Mouse (Mus musculus) bone marrow, adult 2 months (tissue): ENCODE results near the gene Flt1. TPM values are rescaled to one million over a fixed set of nuclear protein-coding genes. Genes with fewer than 3 reads are reported as not detected.

Experiments used
- H3K27ac ChIP-seq: fragments of 200-500 bp; 2 replicates; pipeline ENCODE4 v1.5.1; 2012; ENCODE audit warnings: low read depth, mild to moderate bottlenecking, control low read depth, inconsistent platforms, low read length; ENCODE audit not compliant: control insufficient read depth, poor library complexity, insufficient read depth
- H3K4me1 ChIP-seq: fragments of 200-500 bp; 2 replicates; pipeline ENCODE4 v1.6.1; 2011; ENCODE audit warnings: low read length; ENCODE audit not compliant: control insufficient read depth, insufficient read depth
- H3K4me3 ChIP-seq: fragments of 200-500 bp; replicated peaks from 2 replicates; pipeline ENCODE3; 2011; ENCODE audit warnings: mild to moderate bottlenecking, low read depth, low read length, control low read depth; ENCODE audit not compliant: control insufficient read depth
- CTCF ChIP-seq: fragments of 200-500 bp; IDR thresholded peaks from 2 replicates; pipeline ENCODE4 v1.5.1; 2011; ENCODE audit warnings: low read length, control low read depth; ENCODE audit not compliant: control insufficient read depth, insufficient read depth
- POLR2A ChIP-seq: fragments of 200-500 bp; IDR thresholded peaks from 2 replicates; pipeline ENCODE4 v1.6.1; 2011; ENCODE audit warnings: low read depth, mild to moderate bottlenecking, control low read depth, low read length, borderline replicate concordance; ENCODE audit not compliant: control insufficient read depth
- WGBS: fragments of 180-500 bp; shearing (Covaris S2); methylation state at CpG from one replicate; pipeline ENCODE4 v1.1.7; 2018; 5-methylcytosine and 5-hydroxymethylcytosine counted together
- polyA plus RNA-seq: library from polyadenylated mRNA; stranded (reverse); fragments of >200 nt; gene quantifications from 2 replicates; pipeline ENCODE4 v1.2.4, GENCODE M21; 2011; ENCODE audit warnings: low replicate concordance; ENCODE audit not compliant: missing spikeins, insufficient read depth, insufficient read length

Gene Flt1
- polyA plus RNA-seq, 1 experiment = 5.1 TPM

- WGBS = 16% methylated on average over 12 of the region's 12 CpGs
- peak; percentile 46; the same call in 1 of the 2 replicates for TF ChIP-seq CTCF
- TF ChIP-seq POLR2A = no peak
- Histone ChIP-seq H3K27ac (peak overlapping the region; percentile 52), H3K4me3 (peak overlapping the region; percentile 56), H3K4me1 (peaks cover 2% of the 10 kb centered on the region; the same call in 1 of the 2 replicates)
These were observed 32.2 kb upstream of the Flt1 start for GRCm38 (mm10) chr5:147757832-147758587.

GRCm38 (mm10) chr5:147752914-147753341 is 27.1 kb upstream of the Flt1 start:
- H3K4me1 ChIP-seq = peaks cover 2% of the 10 kb centered on the region; the same call in 1 of the 2 replicates
- no peak overlapping the region for H3K27ac ChIP-seq
- no peak for TF ChIP-seq CTCF
- no peak for TF ChIP-seq POLR2A
- WGBS = 6% methylated on average over 25 of the region's 25 CpGs
- H3K4me3 ChIP-seq = no peak overlapping the region

- no peak overlapping the region for H3K4me3 ChIP-seq
- under 1% methylated on average over 28 of the region's 28 CpGs for WGBS
- H3K27ac ChIP-seq = 0 out of 2 replicates have a peak overlapping the region, but pooled peaks have one; percentile 8
- TF ChIP-seq POLR2A (peak; percentile 5; the same call in 1 of the 2 replicates), CTCF (no peak)
- H3K4me1 ChIP-seq = peaks cover 2% of the 10 kb centered on the region; the same call in 1 of the 2 replicates
These were observed 25.9 kb upstream of the Flt1 start for GRCm38 (mm10) chr5:147751673-147752130.

GRCm38 (mm10) chr5:147749972-147750371 is 24.2 kb upstream of the Flt1 start:
- TF ChIP-seq POLR2A (no peak), CTCF (no peak)
- H3K4me1 ChIP-seq = peaks cover 2% of the 10 kb centered on the region; the same call in 1 of the 2 replicates
- H3K4me3 ChIP-seq = no peak overlapping the region
- WGBS = 51% methylated on average over 5 of the region's 5 CpGs
- H3K27ac ChIP-seq = no peak overlapping the region

- WGBS = 3% methylated on average over 15 of the region's 15 CpGs
- TF ChIP-seq POLR2A = no peak
- TF ChIP-seq CTCF = no peak
- peaks cover 2% of the 10 kb centered on the region; the same call in 1 of the 2 replicates for H3K4me1 ChIP-seq
- peak overlapping the region; percentile 31; the same call in 1 of the 2 replicates for H3K27ac ChIP-seq
- no peak overlapping the region for H3K4me3 ChIP-seq
These were observed 22.3 kb upstream of the Flt1 start for GRCm38 (mm10) chr5:147748081-147748581.

GRCm38 (mm10) chr5:147744900-147745653 is 19.3 kb upstream of the Flt1 start:
- 87% methylated on average over 21 of the region's 21 CpGs for WGBS
- no peak overlapping the region for H3K27ac ChIP-seq
- H3K4me1 ChIP-seq = no peaks in the 10 kb centered on the region; the same call in 1 of the 2 replicates
- TF ChIP-seq POLR2A = no peak
- no peak for TF ChIP-seq CTCF
- H3K4me3 ChIP-seq = no peak overlapping the region

- Histone ChIP-seq H3K27ac (peak overlapping the region; percentile 35), H3K4me1 (no peaks in the 10 kb centered on the region; the same call in 1 of the 2 replicates), H3K4me3 (peak overlapping the region; percentile 44)
- no peak for TF ChIP-seq POLR2A
- no peak for TF ChIP-seq CTCF
- 22% methylated on average over 9 of the region's 9 CpGs for WGBS
These were observed 16.8 kb upstream of the Flt1 start for GRCm38 (mm10) chr5:147742468-147743111.

GRCm38 (mm10) chr5:147736766-147737280 is 11.0 kb upstream of the Flt1 start:
- 83% methylated on average over 8 of the region's 8 CpGs for WGBS
- H3K27ac ChIP-seq = no peak overlapping the region
- H3K4me1 ChIP-seq = no peaks in the 10 kb centered on the region; the same call in 1 of the 2 replicates
- no peak for TF ChIP-seq CTCF
- TF ChIP-seq POLR2A = no peak
- no peak overlapping the region for H3K4me3 ChIP-seq
